In the genomic region with DNA sequence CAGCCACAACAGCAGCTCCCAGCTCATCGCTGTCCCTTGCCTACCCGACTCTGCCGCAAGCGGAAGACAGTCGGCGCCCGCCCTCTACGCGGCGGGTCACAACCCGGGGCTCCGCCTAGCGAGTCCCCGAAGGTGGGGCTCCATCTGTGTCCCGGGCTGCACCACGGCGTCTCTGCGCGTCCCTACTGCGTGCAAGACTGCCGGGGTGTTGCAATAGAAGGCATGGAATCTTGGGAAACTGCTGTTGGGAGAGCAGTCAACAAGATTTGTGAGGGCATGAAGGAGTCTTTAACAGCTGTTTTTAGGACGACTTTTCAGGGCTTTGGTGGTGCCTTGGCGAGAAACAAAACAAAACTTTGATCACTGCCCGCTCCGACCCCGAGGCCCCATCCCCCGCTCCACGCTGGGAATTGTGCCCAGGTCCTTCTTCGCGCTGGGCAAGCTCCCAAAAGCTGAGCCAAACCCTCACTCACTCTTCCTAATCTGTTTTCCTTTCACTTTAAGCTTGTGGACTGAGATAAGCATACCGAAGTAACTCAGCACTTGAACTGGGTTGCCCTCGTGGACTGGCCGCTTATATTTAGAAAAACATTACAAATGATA, we compare ENCODE assay signal across 8 mouse cellular contexts. TPM values are rescaled to one million over a fixed set of nuclear protein-coding genes. Genes with fewer than 3 reads are reported as not detected.
DNase-seq lines count a peak whose midpoint lies in the region; ATAC-seq lines count a peak whose summit lies in the region.

A gene (minus strand): TSS at position 175 of the 603 bp plus-strand sequence.

- H3K4me1 ChIP-seq in forebrain, embryonic 11.5 days (replicated peaks; ENCODE audit: control insufficient read depth, insufficient read depth, low read length) = 0 out of 2 replicates have a peak, but pooled peaks cover 7% of the 10 kb centered on the region
- H3K4me1 ChIP-seq in heart, embryonic 15.5 days (replicated peaks) = peaks cover 23% of the 10 kb centered on the region
- peaks cover 18% of the 10 kb centered on the region for H3K4me1 ChIP-seq in liver, embryonic 13.5 days (replicated peaks)
- peaks cover 8% of the 10 kb centered on the region; the same call in 1 of the 2 replicates for H3K4me1 ChIP-seq in stomach, embryonic 15.5 days

- no peaks in the 10 kb centered on the region for H3K36me3 ChIP-seq in forebrain, embryonic 11.5 days (ENCODE audit: control insufficient read depth, insufficient read depth, low read length)
- H3K36me3 ChIP-seq in heart, embryonic 15.5 days = no peaks in the 10 kb centered on the region
- H3K36me3 ChIP-seq in liver, embryonic 13.5 days = no peaks in the 10 kb centered on the region
- H3K36me3 ChIP-seq in stomach, embryonic 15.5 days = no peaks in the 10 kb centered on the region

- H3K27me3 ChIP-seq in forebrain, embryonic 11.5 days (ENCODE audit: control insufficient read depth, insufficient read depth, low read length) = 0 out of 2 replicates have a peak, but pooled peaks cover 2% of the 10 kb centered on the region
- H3K27me3 ChIP-seq in heart, embryonic 15.5 days = no peaks in the 10 kb centered on the region
- H3K27me3 ChIP-seq in liver, embryonic 13.5 days = no peaks in the 10 kb centered on the region
- no peaks in the 10 kb centered on the region for H3K27me3 ChIP-seq in stomach, embryonic 15.5 days (replicated peaks)

- H3K27ac ChIP-seq in forebrain, embryonic 11.5 days (ENCODE audit: low read depth, low read length) = no peak within 1 kb of the TSS
- H3K27ac ChIP-seq in heart, embryonic 15.5 days = peak within 1 kb of the TSS; percentile 97
- H3K27ac ChIP-seq in liver, embryonic 13.5 days = peak within 1 kb of the TSS; percentile 54
- peak within 1 kb of the TSS; percentile 86 for H3K27ac ChIP-seq in stomach, embryonic 15.5 days

- peak within 1 kb of the TSS; percentile 95 for H3K4me2 ChIP-seq in forebrain, embryonic 11.5 days (ENCODE audit: low read depth, low read length, severe bottlenecking)
- peak within 1 kb of the TSS; percentile 88 for H3K4me2 ChIP-seq in heart, embryonic 15.5 days
- peak within 1 kb of the TSS; percentile 89 for H3K4me2 ChIP-seq in liver, embryonic 13.5 days
- peak within 1 kb of the TSS; percentile 93 for H3K4me2 ChIP-seq in stomach, embryonic 15.5 days

- peak; percentile 87 for ATAC-seq in forebrain, embryonic 11.5 days (replicated peaks; ENCODE audit: low FRiP score)
- ATAC-seq in heart, embryonic 15.5 days (replicated peaks; ENCODE audit: insufficient number of reproducible peaks, insufficient read depth, low FRiP score, low read depth) = peak; percentile 99
- peak; percentile 96 for ATAC-seq in liver, embryonic 13.5 days (ENCODE audit: low read depth)
- peak; percentile 95 for ATAC-seq in stomach, embryonic 15.5 days (ENCODE audit: insufficient read depth, low FRiP score, low read depth)

- peak within 1 kb of the TSS; percentile 50 for H3K4me3 ChIP-seq in forebrain, embryonic 11.5 days (ENCODE audit: low read depth, low read length)
- H3K4me3 ChIP-seq in heart, embryonic 15.5 days = peak within 1 kb of the TSS; percentile 76
- peak within 1 kb of the TSS; percentile 65 for H3K4me3 ChIP-seq in liver, embryonic 13.5 days (replicated peaks)
- peak within 1 kb of the TSS; percentile 68 for H3K4me3 ChIP-seq in stomach, embryonic 15.5 days (replicated peaks)

- no peaks in the 10 kb centered on the region for H3K9me3 ChIP-seq in forebrain, embryonic 11.5 days (ENCODE audit: control insufficient read depth, low read length)
- H3K9me3 ChIP-seq in heart, embryonic 15.5 days (replicated peaks) = no peaks in the 10 kb centered on the region
- H3K9me3 ChIP-seq in liver, embryonic 13.5 days (replicated peaks) = no peaks in the 10 kb centered on the region
- H3K9me3 ChIP-seq in stomach, embryonic 15.5 days = no peaks in the 10 kb centered on the region

- H3K9ac ChIP-seq in forebrain, embryonic 11.5 days (ENCODE audit: low read length) = peak within 1 kb of the TSS; percentile 64
- H3K9ac ChIP-seq in heart, embryonic 15.5 days = peak within 1 kb of the TSS; percentile 81
- peak within 1 kb of the TSS; percentile 69 for H3K9ac ChIP-seq in liver, embryonic 13.5 days
- H3K9ac ChIP-seq in stomach, embryonic 15.5 days = peak within 1 kb of the TSS; percentile 46

- 3% methylated on average over 33 of the region's 33 CpGs for WGBS in forebrain, embryonic 11.5 days
- WGBS in heart, embryonic 15.5 days = under 1% methylated on average over 33 of the region's 33 CpGs
- under 1% methylated on average over 33 of the region's 33 CpGs for WGBS in liver, embryonic 13.5 days (ENCODE audit: insufficient replicate concordance)
- under 1% methylated on average over 33 of the region's 33 CpGs for WGBS in stomach, embryonic 15.5 days

- DNase-seq in CD8-positive naive resting alpha-beta T cell, adult 2 months (ENCODE audit: low read depth in 2 of 2, low spot score in 2 of 2) = peak; percentile 83
- DNase-seq in c-Kit-positive CD71-positive TER-119-negative erythroid progenitor cells, embryonic 14.5 days (ENCODE audit: low read depth) = peak; percentile 53
- DNase-seq in forebrain, embryonic 11.5 days (ENCODE audit: low spot score) = peak; percentile 85
- peak; percentile 83 to 93 for DNase-seq in kidney, postnatal 25 days
- peak; percentile 72 for DNase-seq in liver, embryonic 13.5 days
- peak; percentile 77 to 80 for DNase-seq in natural killer cell, adult 2 months (ENCODE audit: low spot score in 2 of 2)

RNA-seq across cellular contexts. Expression of the gene that starts here (rescaled TPM):
- 4.8 and 5.6 TPM in 2 replicates for polyA plus RNA-seq in forebrain, embryonic 11.5 days (2014; fragmentation: Nextera tagmentation; extraction: Ambion mirVana)
- 74.7 and 82.9 TPM in 2 replicates for polyA plus RNA-seq in heart, embryonic 15.5 days (2015; fragmentation: Nextera tagmentation; extraction: Ambion mirVana)
- 12.9 and 14.2 TPM in 2 replicates for polyA plus RNA-seq in liver, embryonic 13.5 days (2015; fragmentation: Nextera tagmentation; extraction: Ambion mirVana)
- polyA plus RNA-seq in stomach, embryonic 15.5 days (2015; fragmentation: Nextera tagmentation; extraction: Ambion mirVana) = 56.5 and 63.7 TPM in 2 replicates
